In the genomic region with DNA sequence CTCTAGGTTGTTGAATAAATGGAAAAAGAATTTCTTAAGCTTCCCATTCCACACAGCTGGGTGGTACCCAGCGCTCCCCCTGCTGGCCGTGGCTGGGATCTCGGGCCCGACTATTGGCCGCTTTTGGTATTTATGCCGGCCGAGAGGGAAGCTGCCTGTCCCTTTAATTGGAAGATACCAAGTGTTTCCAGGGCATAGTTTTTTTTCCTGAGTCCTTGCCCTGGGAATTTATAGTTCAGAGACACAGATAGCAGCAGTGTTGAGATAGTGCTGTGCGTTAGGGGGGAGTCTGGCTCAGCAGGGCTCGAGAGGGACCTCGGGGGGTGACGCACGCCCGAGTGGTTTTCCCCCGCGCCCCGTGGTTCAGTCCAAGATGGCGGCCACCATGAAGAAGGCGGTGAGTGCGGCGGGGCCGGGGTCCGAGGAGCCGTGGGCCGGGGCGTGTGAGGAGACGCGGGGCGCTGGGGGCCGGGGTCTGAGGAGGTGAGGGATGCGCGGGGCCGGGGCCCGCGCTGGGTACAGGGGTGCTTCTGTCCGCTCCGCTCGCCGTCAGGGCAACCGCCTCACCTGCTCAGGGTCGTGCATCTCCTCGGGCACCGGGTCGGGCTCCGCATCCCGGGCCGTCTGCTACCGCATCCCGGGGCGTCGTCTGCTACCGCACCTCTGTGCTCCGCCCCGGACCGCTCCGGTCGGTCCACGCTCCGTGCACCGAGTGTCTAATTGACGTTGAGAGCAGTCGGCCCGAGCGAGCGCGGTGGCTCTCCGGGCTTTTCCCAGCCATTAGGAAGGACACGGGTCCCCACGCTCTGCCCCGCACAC, we compare ENCODE assay signal across 8 mouse cellular contexts. TPM values are rescaled to one million over a fixed set of nuclear protein-coding genes. Genes with fewer than 3 reads are reported as not detected.
DNase-seq lines count a peak whose midpoint lies in the region; ATAC-seq and TF ChIP-seq lines count a peak whose summit lies in the region.

No protein-coding gene starts in this region.

- no peaks in the 10 kb centered on the region for H3K27me3 ChIP-seq in embryonic facial prominence, embryonic 15.5 days
- H3K27me3 ChIP-seq in heart, embryonic 10.5 days (ENCODE audit: insufficient read depth, poor library complexity, severe bottlenecking) = peaks cover 16% of the 10 kb centered on the region
- H3K27me3 ChIP-seq in kidney, embryonic 15.5 days = peaks cover 17% of the 10 kb centered on the region

- peak overlapping the region; percentile 59 for H3K4me2 ChIP-seq in embryonic facial prominence, embryonic 15.5 days (replicated peaks)
- H3K4me2 ChIP-seq in kidney, embryonic 15.5 days = peak overlapping the region; percentile 79

- peak overlapping the region; percentile 78 for H3K9ac ChIP-seq in embryonic facial prominence, embryonic 15.5 days
- peak overlapping the region; percentile 95 for H3K9ac ChIP-seq in kidney, embryonic 15.5 days

- peak overlapping the region; percentile 77 for H3K27ac ChIP-seq in bone marrow, adult 2 months (ENCODE audit: control insufficient read depth, insufficient read depth, low read depth, low read length, poor library complexity)
- peak overlapping the region; percentile 86 for H3K27ac ChIP-seq in embryonic facial prominence, embryonic 15.5 days (replicated peaks)
- peak overlapping the region; percentile 99 for H3K27ac ChIP-seq in heart, embryonic 10.5 days
- H3K27ac ChIP-seq in kidney, embryonic 15.5 days = peak overlapping the region; percentile 89

- H3K9me3 ChIP-seq in embryonic facial prominence, embryonic 15.5 days (replicated peaks) = no peaks in the 10 kb centered on the region
- H3K9me3 ChIP-seq in heart, embryonic 10.5 days = no peaks in the 10 kb centered on the region
- no peaks in the 10 kb centered on the region for H3K9me3 ChIP-seq in kidney, embryonic 15.5 days (replicated peaks)

- peak; percentile 69 for ATAC-seq in embryonic facial prominence, embryonic 15.5 days (ENCODE audit: insufficient number of reproducible peaks, low FRiP score, low TSS enrichment, low read depth)
- ATAC-seq in kidney, embryonic 15.5 days (replicated peaks; ENCODE audit: low FRiP score) = peak; percentile 81
- peak; percentile 82 for ATAC-seq in monocyte, adult 5-6 weeks (replicated peaks; ENCODE audit: insufficient number of reproducible peaks, low FRiP score, low TSS enrichment, poor library complexity, severe bottlenecking)

- TF ChIP-seq CTCF in bone marrow, adult 2 months (IDR thresholded peaks at IDR 0.05; ENCODE audit: control insufficient read depth, insufficient read depth, low read length) = peak; percentile 91

- DNase-seq in 416B (ENCODE audit: low read depth) (peak; percentile 94), liver (peak; percentile 92)
- DNase-seq in heart, embryonic 10.5 days (ENCODE audit: low spot score) = peak; percentile 92
- peak; percentile 90 to 97 for DNase-seq in spleen, postnatal 4 days (ENCODE audit: low spot score in 2 of 2)

- WGBS in bone marrow, adult 2 months = under 1% methylated on average over 69 of the region's 69 CpGs
- WGBS in embryonic facial prominence, embryonic 15.5 days = under 1% methylated on average over 69 of the region's 69 CpGs
- WGBS in heart, embryonic 10.5 days = under 1% methylated on average over 68 of the region's 69 CpGs
- WGBS in kidney, embryonic 15.5 days = under 1% methylated on average over 59 of the region's 69 CpGs

- H3K4me1 ChIP-seq in bone marrow, adult 2 months (ENCODE audit: control insufficient read depth, insufficient read depth, low read length) = peaks cover 4% of the 10 kb centered on the region
- H3K4me1 ChIP-seq in embryonic facial prominence, embryonic 15.5 days = peaks cover 29% of the 10 kb centered on the region
- peaks cover 26% of the 10 kb centered on the region for H3K4me1 ChIP-seq in heart, embryonic 10.5 days
- peaks cover 30% of the 10 kb centered on the region for H3K4me1 ChIP-seq in kidney, embryonic 15.5 days

- peaks cover 6% of the 10 kb centered on the region; the same call in 1 of the 2 replicates for H3K36me3 ChIP-seq in embryonic facial prominence, embryonic 15.5 days
- peaks cover 7% of the 10 kb centered on the region for H3K36me3 ChIP-seq in heart, embryonic 10.5 days
- peaks cover 11% of the 10 kb centered on the region for H3K36me3 ChIP-seq in kidney, embryonic 15.5 days

- TF ChIP-seq POLR2A in bone marrow, adult 2 months (IDR thresholded peaks at IDR 0.05; ENCODE audit: borderline replicate concordance, control insufficient read depth, low read depth, low read length) = peak; percentile 8; the same call in 1 of the 2 replicates

- peak overlapping the region; percentile 88 for H3K4me3 ChIP-seq in bone marrow, adult 2 months (replicated peaks; ENCODE audit: control insufficient read depth, low read depth, low read length)
- H3K4me3 ChIP-seq in embryonic facial prominence, embryonic 15.5 days (replicated peaks) = peak overlapping the region; percentile 95
- peak overlapping the region; percentile 96 for H3K4me3 ChIP-seq in heart, embryonic 10.5 days
- H3K4me3 ChIP-seq in kidney, embryonic 15.5 days (replicated peaks) = peak overlapping the region; percentile 99

RNA-seq across cellular contexts. Expression of a gene that starts 14.3 kb away (rescaled TPM):
- polyA plus RNA-seq in bone marrow, adult 2 months (2011; ENCODE audit: insufficient read depth, insufficient read length, low replicate concordance, missing spikeins) = not detected in 2 replicates
- 0.09 and 0.17 TPM in 2 replicates for polyA plus RNA-seq in embryonic facial prominence, embryonic 15.5 days (2015; fragmentation: Nextera tagmentation; extraction: Ambion mirVana)
- not detected in 2 replicates for polyA plus RNA-seq in heart, embryonic 10.5 days (2016; fragmentation: Nextera tagmentation; extraction: Ambion mirVana)
- polyA plus RNA-seq in kidney, embryonic 15.5 days (2015; fragmentation: Nextera tagmentation; extraction: Ambion mirVana) = 1.7 and 1.8 TPM in 2 replicates
- not detected in 3 replicates for total RNA-seq in monocyte, adult 5-6 weeks (2017)

RNA-seq across cellular contexts. Expression of a gene that starts 15.1 kb away (rescaled TPM):
- polyA plus RNA-seq in bone marrow, adult 2 months (2011; ENCODE audit: insufficient read depth, insufficient read length, low replicate concordance, missing spikeins) = 22.9 and 55.7 TPM in 2 replicates
- 71.4 and 72.6 TPM in 2 replicates for polyA plus RNA-seq in embryonic facial prominence, embryonic 15.5 days (2015; fragmentation: Nextera tagmentation; extraction: Ambion mirVana)
- 57.2 and 71.5 TPM in 2 replicates for polyA plus RNA-seq in heart, embryonic 10.5 days (2016; fragmentation: Nextera tagmentation; extraction: Ambion mirVana)
- 77.8 and 103 TPM in 2 replicates for polyA plus RNA-seq in kidney, embryonic 15.5 days (2015; fragmentation: Nextera tagmentation; extraction: Ambion mirVana)
- 31.7 to 52.4 TPM (median 43.6 TPM) in 3 replicates for total RNA-seq in monocyte, adult 5-6 weeks (2017)

Comparison
In these comparisons a context has a peak if more than half of its experiments do, and no peak if none do; other contexts are left out.
1. Peak in every context shown above with its lines: DNase-seq, ATAC-seq, H3K4me3 ChIP-seq and H3K27ac ChIP-seq.